Mouse (Mus musculus) megakaryocyte, embryonic 14.5 days (primary cell): ENCODE results near the gene Ssh2.

Source experiments
- FLI1 ChIP-seq: IDR thresholded peaks from 2 replicates; pipeline ENCODE4 v1.6.1; 2012; ENCODE audit warnings: low read length, inconsistent platforms, mixed read lengths
- GATA1 ChIP-seq: IDR thresholded peaks from 3 replicates; pipeline ENCODE4 v1.6.1; 2012; ENCODE audit warnings: mixed read lengths, low read length, inconsistent platforms, borderline replicate concordance

DNA sequence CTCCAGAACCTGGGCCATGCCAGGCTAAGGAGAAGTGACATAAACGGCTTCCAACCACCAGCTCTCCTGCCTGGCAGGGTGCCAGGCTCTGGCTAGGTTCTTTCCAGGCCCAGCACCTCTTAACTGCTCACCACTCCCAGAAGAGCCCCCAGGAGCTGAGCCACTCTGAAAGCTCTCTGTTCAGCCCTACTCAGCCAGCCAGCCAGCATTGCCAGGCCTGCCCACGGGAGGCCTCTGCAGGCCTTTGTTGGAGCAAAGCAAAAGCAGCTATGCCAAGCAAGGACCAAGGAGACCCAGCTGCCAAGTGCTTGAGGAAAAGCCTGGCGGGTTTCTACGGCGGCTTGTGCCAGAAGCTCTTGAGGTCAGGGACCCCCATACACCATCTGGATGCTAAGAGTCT is 270.7 kb downstream of the Ssh2 start:
- TF ChIP-seq GATA1 = no peak
- no peak for TF ChIP-seq FLI1
